Mouse (Mus musculus): ENCODE results near the gene Commd7.

DNA sequence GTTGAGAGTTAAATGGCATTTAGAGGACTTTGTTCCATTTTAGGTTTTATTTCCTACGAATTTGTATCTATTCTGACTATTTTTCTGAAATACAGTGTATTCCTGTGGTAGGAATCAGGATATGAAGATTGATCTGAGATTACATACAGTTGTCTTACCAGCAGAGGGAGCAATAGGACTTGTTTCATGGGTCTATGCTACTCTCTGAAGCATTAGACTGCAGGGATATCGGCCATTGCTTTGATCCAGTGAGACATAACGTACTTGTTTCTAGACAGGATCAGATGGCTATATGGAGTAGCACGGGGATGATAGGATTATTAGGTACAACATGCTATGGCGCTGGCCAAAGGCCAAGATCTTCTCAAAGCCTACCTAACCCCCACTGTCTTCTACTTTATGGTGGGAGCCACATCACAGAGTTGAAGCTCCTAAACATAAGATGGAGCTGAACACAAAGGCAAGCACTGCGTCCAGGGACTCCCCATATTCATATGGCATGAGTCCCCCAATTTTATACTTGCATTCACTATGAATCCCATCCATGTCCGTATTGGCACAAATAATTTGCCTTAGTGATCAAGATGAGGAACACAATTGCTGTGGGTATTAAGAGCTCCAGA lies 36.3 kb upstream of the Commd7 start:
- TF ChIP-seq CTCF (IDR thresholded peaks at IDR 0.05; ENCODE audit: low read depth) (peak; percentile 87), EP300 (optimal IDR thresholded peaks at IDR 0.05) (no peak)
